Mouse (Mus musculus): ENCODE results near the gene Rnaseh2a. TPM values are rescaled to one million over a fixed set of nuclear protein-coding genes. Genes with fewer than 3 reads are reported as not detected.
A peak's percentile ranks its signal among the peaks of the same experiment; 100 is the strongest.

Gene Rnaseh2a
- polyA plus RNA-seq (2014; fragmentation: Nextera tagmentation; extraction: Ambion mirVana): 95.9 and 106 TPM in 2 replicates

GRCm38 (mm10) chr8:84969241-84970134 is at the start of gene Rnaseh2a, which contains the start of the genes Gm49661 and Prdx2:
Gene Rnaseh2a, minus strand, starts transcription at chr8:84969767.
Gene Gm49661, minus strand, starts transcription at chr8:84969433.
Gene Prdx2, plus strand, starts transcription at chr8:84969587.
- Histone ChIP-seq H3K4me3 (ENCODE audit: low read depth, low read length) (peak within 1 kb of the TSS; percentile 64), H3K9me3 (replicated peaks; ENCODE audit: control insufficient read depth, low read length) (no peaks in the 10 kb centered on the region), H3K9ac (ENCODE audit: low read depth, low read length) (peak within 1 kb of the TSS; percentile 97), H3K27ac (ENCODE audit: low read depth, low read length) (peak within 1 kb of the TSS; percentile 77), H3K27me3 (ENCODE audit: control insufficient read depth, insufficient read depth, low read length) (no peaks in the 10 kb centered on the region), H3K4me1 (ENCODE audit: control insufficient read depth, insufficient read depth, low read length) (peaks cover 29% of the 10 kb centered on the region), H3K36me3 (ENCODE audit: control insufficient read depth, insufficient read depth, low read length) (peaks cover 12% of the 10 kb centered on the region), H3K4me2 (peak within 1 kb of the TSS; percentile 92)
- under 1% methylated on average over 56 of the region's 56 CpGs for WGBS (ENCODE audit: insufficient replicate concordance)
- peak; percentile 64 for ATAC-seq (replicated peaks; ENCODE audit: insufficient number of reproducible peaks, low FRiP score, low TSS enrichment)

GRCm38 (mm10) chr8:85017209-85017608 is 47.6 kb upstream of the Rnaseh2a start:
- H3K4me1 ChIP-seq (ENCODE audit: control insufficient read depth, insufficient read depth, low read length): no peaks in the 10 kb centered on the region
- peaks cover 24% of the 10 kb centered on the region for H3K27me3 ChIP-seq (ENCODE audit: control insufficient read depth, insufficient read depth, low read length)
- no peak overlapping the region for H3K9ac ChIP-seq (ENCODE audit: low read depth, low read length)
- no peak overlapping the region for H3K4me3 ChIP-seq (ENCODE audit: low read depth, low read length)
- H3K36me3 ChIP-seq (ENCODE audit: control insufficient read depth, insufficient read depth, low read length): peaks cover 13% of the 10 kb centered on the region
- no peaks in the 10 kb centered on the region for H3K9me3 ChIP-seq (replicated peaks; ENCODE audit: control insufficient read depth, low read length)
- 44% methylated on average over 5 of the region's 5 CpGs for WGBS (ENCODE audit: insufficient replicate concordance)
- H3K27ac ChIP-seq (ENCODE audit: low read depth, low read length): no peak overlapping the region
- no peak overlapping the region for H3K4me2 ChIP-seq
- ATAC-seq (replicated peaks; ENCODE audit: insufficient number of reproducible peaks, low FRiP score, low TSS enrichment): no peak

DNA sequence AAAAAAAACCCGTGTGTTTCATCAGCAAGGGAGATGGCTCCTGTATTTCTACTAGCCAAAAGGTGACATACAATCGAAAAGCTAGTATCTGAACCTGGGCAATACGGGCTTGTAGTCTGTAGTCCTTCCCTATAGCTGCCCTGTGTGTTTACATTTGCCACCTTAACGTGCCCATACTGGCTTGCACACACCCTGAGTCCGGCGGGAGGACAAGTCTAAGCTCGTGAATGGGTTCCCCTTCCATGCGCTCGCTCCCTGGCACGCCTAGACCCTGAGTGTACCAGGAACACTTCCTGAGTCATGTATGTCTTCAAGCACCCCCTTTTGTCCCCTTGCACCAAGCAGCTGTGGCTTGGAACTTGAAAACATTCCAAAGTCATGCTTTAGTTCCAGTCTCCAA is 47.2 kb upstream of the Rnaseh2a start:
- Histone ChIP-seq H3K4me1 (ENCODE audit: control insufficient read depth, insufficient read depth, low read length) (no peaks in the 10 kb centered on the region), H3K36me3 (ENCODE audit: control insufficient read depth, insufficient read depth, low read length) (peaks cover 10% of the 10 kb centered on the region), H3K27me3 (ENCODE audit: control insufficient read depth, insufficient read depth, low read length) (peaks cover 25% of the 10 kb centered on the region), H3K27ac (ENCODE audit: low read depth, low read length) (no peak overlapping the region), H3K4me3 (ENCODE audit: low read depth, low read length) (no peak overlapping the region), H3K9me3 (replicated peaks; ENCODE audit: control insufficient read depth, low read length) (no peaks in the 10 kb centered on the region), H3K4me2 (no peak overlapping the region), H3K9ac (ENCODE audit: low read depth, low read length) (no peak overlapping the region)
- 71% methylated on average over 10 of the region's 10 CpGs for WGBS (ENCODE audit: insufficient replicate concordance)
- ATAC-seq (replicated peaks; ENCODE audit: insufficient number of reproducible peaks, low FRiP score, low TSS enrichment): no peak

- no peak for ATAC-seq (replicated peaks; ENCODE audit: insufficient number of reproducible peaks, low FRiP score, low TSS enrichment)
- peaks cover 7% of the 10 kb centered on the region for H3K36me3 ChIP-seq (ENCODE audit: control insufficient read depth, insufficient read depth, low read length)
- 45% methylated on average over 2 of the region's 2 CpGs for WGBS (ENCODE audit: insufficient replicate concordance)
- peak within 1 kb of the TSS; percentile 30 for H3K4me3 ChIP-seq (ENCODE audit: low read depth, low read length)
- H3K27ac ChIP-seq (ENCODE audit: low read depth, low read length): no peak within 1 kb of the TSS
- no peaks in the 10 kb centered on the region for H3K4me1 ChIP-seq (ENCODE audit: control insufficient read depth, insufficient read depth, low read length)
- H3K27me3 ChIP-seq (ENCODE audit: control insufficient read depth, insufficient read depth, low read length): peaks cover 43% of the 10 kb centered on the region
- no peaks in the 10 kb centered on the region for H3K9me3 ChIP-seq (replicated peaks; ENCODE audit: control insufficient read depth, low read length)
- H3K4me2 ChIP-seq: peak within 1 kb of the TSS; percentile 55
- H3K9ac ChIP-seq (ENCODE audit: low read depth, low read length): no peak within 1 kb of the TSS
Observed at GRCm38 (mm10) chr8:85014431-85014830, 44.9 kb upstream of the Rnaseh2a start, which contains the start of gene Best2. Gene Best2, minus strand, starts transcription at chr8:85014531.

- Histone ChIP-seq H3K4me1 (ENCODE audit: control insufficient read depth, insufficient read depth, low read length) (no peaks in the 10 kb centered on the region), H3K36me3 (ENCODE audit: control insufficient read depth, insufficient read depth, low read length) (no peaks in the 10 kb centered on the region; the same call in 1 of the 2 replicates), H3K9ac (ENCODE audit: low read depth, low read length) (no peak overlapping the region), H3K4me3 (ENCODE audit: low read depth, low read length) (peak overlapping the region; percentile 30), H3K27me3 (ENCODE audit: control insufficient read depth, insufficient read depth, low read length) (peaks cover 52% of the 10 kb centered on the region), H3K4me2 (peak overlapping the region; percentile 55), H3K9me3 (replicated peaks; ENCODE audit: control insufficient read depth, low read length) (no peaks in the 10 kb centered on the region), H3K27ac (ENCODE audit: low read depth, low read length) (no peak overlapping the region)
- WGBS (ENCODE audit: insufficient replicate concordance): 5% methylated on average over 24 of the region's 26 CpGs
- no peak for ATAC-seq (replicated peaks; ENCODE audit: insufficient number of reproducible peaks, low FRiP score, low TSS enrichment)
Observed at GRCm38 (mm10) chr8:85013230-85013840, 43.8 kb upstream of the Rnaseh2a start.

GRCm38 (mm10) chr8:85011242-85011641 is 41.7 kb upstream of the Rnaseh2a start:
- H3K4me3 ChIP-seq (ENCODE audit: low read depth, low read length): no peak overlapping the region
- no peak for ATAC-seq (replicated peaks; ENCODE audit: insufficient number of reproducible peaks, low FRiP score, low TSS enrichment)
- no peak overlapping the region for H3K9ac ChIP-seq (ENCODE audit: low read depth, low read length)
- 14% methylated on average over 28 of the region's 28 CpGs for WGBS (ENCODE audit: insufficient replicate concordance)
- H3K27ac ChIP-seq (ENCODE audit: low read depth, low read length): no peak overlapping the region
- no peaks in the 10 kb centered on the region for H3K4me1 ChIP-seq (ENCODE audit: control insufficient read depth, insufficient read depth, low read length)
- H3K4me2 ChIP-seq: no peak overlapping the region
- H3K9me3 ChIP-seq (replicated peaks; ENCODE audit: control insufficient read depth, low read length): no peaks in the 10 kb centered on the region
- peaks cover 68% of the 10 kb centered on the region for H3K27me3 ChIP-seq (ENCODE audit: control insufficient read depth, insufficient read depth, low read length)
- H3K36me3 ChIP-seq (ENCODE audit: control insufficient read depth, insufficient read depth, low read length): no peaks in the 10 kb centered on the region

DNA sequence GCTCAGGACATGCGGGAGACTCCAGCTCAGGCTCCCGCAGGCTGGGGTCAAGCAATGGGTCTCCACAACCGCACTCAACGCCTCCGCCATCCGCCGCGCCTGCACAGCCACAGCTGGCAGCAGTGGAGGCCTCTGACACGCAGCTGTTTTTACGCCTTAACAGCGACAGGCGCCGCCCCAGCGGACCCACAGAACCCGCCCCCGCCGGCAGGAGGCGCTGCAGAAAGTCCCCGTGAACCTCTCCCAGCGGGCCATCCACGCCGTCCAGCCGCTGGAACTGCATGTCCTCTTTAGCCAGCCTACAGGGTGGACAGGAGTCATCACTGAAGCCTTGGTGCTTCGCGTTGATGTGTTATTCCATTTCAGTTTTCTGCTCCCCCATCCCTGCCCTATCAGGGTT is 38.1 kb upstream of the Rnaseh2a start:
- Histone ChIP-seq H3K27me3 (ENCODE audit: control insufficient read depth, insufficient read depth, low read length) (peaks cover 49% of the 10 kb centered on the region), H3K36me3 (ENCODE audit: control insufficient read depth, insufficient read depth, low read length) (no peaks in the 10 kb centered on the region)
- ATAC-seq (replicated peaks; ENCODE audit: insufficient number of reproducible peaks, low FRiP score, low TSS enrichment): no peak

DNA sequence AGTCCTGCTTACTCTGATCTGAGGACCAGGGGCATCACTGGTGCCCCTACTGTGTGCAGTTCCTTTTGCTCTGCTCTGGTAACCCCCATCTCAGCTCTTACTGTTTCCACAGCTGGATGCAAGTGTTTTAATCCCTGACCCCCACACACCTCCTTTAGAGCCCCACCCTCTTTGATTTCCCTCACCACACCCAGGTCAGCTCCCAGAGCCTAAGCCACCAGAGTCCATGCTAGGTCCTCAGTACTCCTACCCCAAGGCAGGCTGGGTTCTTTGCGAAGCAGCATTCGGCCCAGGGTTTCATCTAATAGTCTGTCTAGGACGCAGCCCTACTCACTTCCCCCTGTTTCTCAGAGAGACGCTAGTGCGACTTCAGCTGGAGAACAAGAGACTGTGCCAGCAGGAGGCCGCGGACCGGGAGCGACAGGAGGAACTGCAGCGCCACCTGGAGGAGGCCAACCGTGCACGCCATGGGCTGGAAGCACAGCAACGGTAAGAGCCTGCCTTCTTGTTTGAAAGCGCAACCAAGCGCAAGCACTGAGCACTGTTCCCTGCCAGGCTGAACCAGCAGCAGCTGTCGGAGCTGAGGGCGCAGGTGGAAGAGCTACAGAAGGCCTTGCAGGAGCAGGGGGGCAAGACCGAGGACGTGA is 28.2 kb upstream of the Rnaseh2a start:
- H3K4me3 ChIP-seq (ENCODE audit: low read depth, low read length): no peak overlapping the region
- peak overlapping the region; percentile 56; the same call in 1 of the 2 replicates for H3K9ac ChIP-seq (ENCODE audit: low read depth, low read length)
- no peaks in the 10 kb centered on the region for H3K9me3 ChIP-seq (replicated peaks; ENCODE audit: control insufficient read depth, low read length)
- ATAC-seq (replicated peaks; ENCODE audit: insufficient number of reproducible peaks, low FRiP score, low TSS enrichment): 0 out of 2 replicates have a peak, but pooled peaks have one; percentile 23
- no peak overlapping the region for H3K27ac ChIP-seq (ENCODE audit: low read depth, low read length)
- no peaks in the 10 kb centered on the region; the same call in 1 of the 2 replicates for H3K36me3 ChIP-seq (ENCODE audit: control insufficient read depth, insufficient read depth, low read length)
- WGBS (ENCODE audit: insufficient replicate concordance): 4% methylated on average over 19 of the region's 19 CpGs
- H3K4me1 ChIP-seq (ENCODE audit: control insufficient read depth, insufficient read depth, low read length): peaks cover 9% of the 10 kb centered on the region
- peaks cover 36% of the 10 kb centered on the region for H3K27me3 ChIP-seq (ENCODE audit: control insufficient read depth, insufficient read depth, low read length)
- peak overlapping the region; percentile 46 for H3K4me2 ChIP-seq

More for the DNA sequence above, 38.1 kb upstream of the Rnaseh2a start:
- Histone ChIP-seq H3K27ac (ENCODE audit: low read depth, low read length) (no peak overlapping the region), H3K4me2 (peak overlapping the region; percentile 17), H3K4me1 (ENCODE audit: control insufficient read depth, insufficient read depth, low read length) (no peaks in the 10 kb centered on the region), H3K9me3 (replicated peaks; ENCODE audit: control insufficient read depth, low read length) (no peaks in the 10 kb centered on the region), H3K4me3 (ENCODE audit: low read depth, low read length) (no peak overlapping the region), H3K9ac (ENCODE audit: low read depth, low read length) (no peak overlapping the region)
- 15% methylated on average over 23 of the region's 25 CpGs for WGBS (ENCODE audit: insufficient replicate concordance)
